Mouse (Mus musculus): Measurements from ENCODE around the gene Galnt10.

Galnt10 gene

GRCm38 (mm10) chr11:57645018-57645559 is at the start of gene Galnt10:
Gene Galnt10, plus strand, starts transcription at chr11:57645442.
- peak; percentile 58 to 70 for DNase-seq

- DNase-seq, result no peak
These were observed 49.3 kb upstream of the Galnt10 start for GRCm38 (mm10) chr11:57595899-57596298.

GRCm38 (mm10) chr11:57598161-57598560 is 47.1 kb upstream of the Galnt10 start:
- DNase-seq, result no peak

- DNase-seq, result no peak
These were observed 45.9 kb upstream of the Galnt10 start for GRCm38 (mm10) chr11:57599304-57599703.

- no peak for DNase-seq
These were observed 45.1 kb upstream of the Galnt10 start for GRCm38 (mm10) chr11:57600113-57600512.

GRCm38 (mm10) chr11:57600621-57601121 is 44.6 kb upstream of the Galnt10 start:
- DNase-seq, result no peak

- no peak for DNase-seq
These were observed 43.3 kb upstream of the Galnt10 start for GRCm38 (mm10) chr11:57601806-57602455.

- no peak for DNase-seq
These were observed 40.2 kb upstream of the Galnt10 start for GRCm38 (mm10) chr11:57605086-57605485.

GRCm38 (mm10) chr11:57605660-57606059 is 39.6 kb upstream of the Galnt10 start:
- DNase-seq, result no peak

- no peak for DNase-seq
These were observed 30.7 kb upstream of the Galnt10 start for GRCm38 (mm10) chr11:57614502-57614901.

- DNase-seq, result no peak
These were observed 30.0 kb upstream of the Galnt10 start for GRCm38 (mm10) chr11:57615286-57615685.

- no peak for DNase-seq
These were observed 29.4 kb upstream of the Galnt10 start for GRCm38 (mm10) chr11:57615871-57616270.

GRCm38 (mm10) chr11:57617526-57618264 is 27.5 kb upstream of the Galnt10 start:
- DNase-seq, result peak; percentile 16 to 26

GRCm38 (mm10) chr11:57621472-57621871 is 23.8 kb upstream of the Galnt10 start:
- no peak for DNase-seq

- no peak for DNase-seq
These were observed 23.4 kb upstream of the Galnt10 start for GRCm38 (mm10) chr11:57621876-57622275.

- DNase-seq, result no peak
These were observed 20.8 kb upstream of the Galnt10 start for GRCm38 (mm10) chr11:57624490-57624893.

- no peak for DNase-seq
These were observed 19.8 kb upstream of the Galnt10 start for GRCm38 (mm10) chr11:57625465-57625864.

GRCm38 (mm10) chr11:57627086-57627735 is 18.0 kb upstream of the Galnt10 start:
- no peak for DNase-seq

- DNase-seq, result no peak
These were observed 13.3 kb upstream of the Galnt10 start for GRCm38 (mm10) chr11:57631805-57632485.

GRCm38 (mm10) chr11:57633006-57633405 is 12.2 kb upstream of the Galnt10 start:
- no peak for DNase-seq

GRCm38 (mm10) chr11:57633975-57634585 is 11.2 kb upstream of the Galnt10 start:
- DNase-seq, result no peak

- no peak for DNase-seq
These were observed 10.1 kb upstream of the Galnt10 start for GRCm38 (mm10) chr11:57635148-57635547.

All from thymus, adult 18-20 months (tissue).